Mouse (Mus musculus) right cerebral cortex, postnatal 4 days (tissue): ENCODE measurements around the gene Rnf181.

Source experiments
- DNase-seq: peaks from one replicate; pipeline ENCODE4 v3.0.0-alpha.2; 2022

The Rnf181 gene

GRCm38 (mm10) chr6:72319019-72319418 lies 47.7 kb downstream of the Rnf181 start:
- DNase-seq: peak; percentile 58

GRCm38 (mm10) chr6:72318440-72318839 lies 48.3 kb downstream of the Rnf181 start:
- no peak for DNase-seq

GRCm38 (mm10) chr6:72316044-72316443 lies 50.7 kb downstream of the Rnf181 start:
- no peak for DNase-seq

- DNase-seq: no peak
Observed at GRCm38 (mm10) chr6:72315384-72315783, 51.4 kb downstream of the Rnf181 start.

GRCm38 (mm10) chr6:72313124-72313867 lies 53.5 kb downstream of the Rnf181 start:
- no peak for DNase-seq

- DNase-seq: no peak
Observed at GRCm38 (mm10) chr6:72312198-72312597, 54.6 kb downstream of the Rnf181 start.
